Comparison of ENCODE assay signal across 20 mouse cellular contexts in the genomic region with DNA sequence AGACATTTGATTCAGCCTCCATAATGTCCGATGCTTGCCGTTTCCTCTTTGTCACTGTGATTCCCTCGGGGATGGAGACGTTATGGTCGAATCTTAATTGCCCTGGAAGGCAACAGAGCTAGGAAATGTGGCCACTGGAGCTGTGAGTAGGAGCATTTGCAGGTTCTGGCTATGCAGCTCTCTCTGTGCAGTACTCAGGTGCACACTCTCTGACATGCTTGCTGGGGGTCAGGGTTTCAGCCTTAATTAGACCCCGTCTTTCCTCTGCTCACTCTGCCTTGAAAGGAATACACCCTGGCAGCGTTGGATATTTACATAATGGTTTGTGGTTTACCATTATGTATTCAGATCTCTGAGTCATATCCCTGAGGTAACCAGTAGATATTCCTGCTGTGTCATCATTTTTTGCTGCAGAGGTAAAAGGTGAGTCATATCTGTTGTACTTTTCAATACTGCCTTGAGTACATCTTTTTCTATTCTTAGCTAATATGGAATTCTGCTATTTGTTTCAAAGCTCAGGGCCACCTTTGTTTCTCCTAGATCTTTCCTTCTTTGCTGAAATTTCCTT.
DNase-seq lines count a peak whose midpoint lies in the region; ATAC-seq and TF ChIP-seq lines count a peak whose summit lies in the region.
"Had no signal": no experiment of that assay in that cellular context is flagged by ENCODE, and none has a peak within 500 bp of the region (broad histone marks: within the 10 kb centered on the region; RNA-seq: fewer than 3 reads in every experiment).

No protein-coding gene starts in this region.

- WGBS in intestine, postnatal 0 days: 82% methylated on average over 7 of the region's 7 CpGs
- 86% methylated on average over 7 of the region's 7 CpGs for WGBS in intestine, embryonic 15.5 days
- 77% methylated on average over 7 of the region's 7 CpGs for WGBS in forebrain, postnatal 0 days
- WGBS in kidney, embryonic 16.5 days: 82% methylated on average over 7 of the region's 7 CpGs

- DNase-seq in 416B (ENCODE audit: low read depth): peak; percentile 87
- DNase-seq in ES-E14 (ENCODE audit: low read depth, low spot score): no peak
- no peak for DNase-seq in right cerebral cortex, adult 18-20 months
- no peak for DNase-seq in forebrain, postnatal 0 days
- DNase-seq: adrenal gland, postnatal 14 days; cerebellum, adult 18-20 months; cerebellum, postnatal 25 days; heart, adult 11 months; kidney, adult 8-10 months; kidney, postnatal 25 days; lung, embryonic 14.5 days; thymus, postnatal 36 days had no signal

- no peak for TF ChIP-seq CTCF in intestine, postnatal 0 days (IDR thresholded peaks at IDR 0.05; ENCODE audit: low read depth)
- TF ChIP-seq CTCF in forebrain, postnatal 0 days (IDR thresholded peaks at IDR 0.05; ENCODE audit: low read depth): no peak

- no peak overlapping the region for H3K27ac ChIP-seq in intestine, postnatal 0 days (ENCODE audit: low read depth, low read length)
- no peak overlapping the region for H3K27ac ChIP-seq in intestine, embryonic 15.5 days
- no peak overlapping the region for H3K27ac ChIP-seq in ES-E14 (ENCODE audit: insufficient read depth, low read depth, low read length, poor library complexity, severe bottlenecking)
- H3K27ac ChIP-seq in forebrain, postnatal 0 days (ENCODE audit: low read depth, low read length): no peak overlapping the region
- H3K27ac ChIP-seq in kidney, embryonic 16.5 days (ENCODE audit: low read length): no peak overlapping the region
- H3K27ac ChIP-seq: heart, embryonic 13.5 days; hindbrain, postnatal 0 days; liver, embryonic 12.5 days; macrophage had no signal

- H3K27me3 ChIP-seq in intestine, postnatal 0 days (replicated peaks; ENCODE audit: control insufficient read depth, insufficient read depth, low read length): no peaks in the 10 kb centered on the region
- H3K27me3 ChIP-seq in intestine, embryonic 15.5 days (replicated peaks): no peaks in the 10 kb centered on the region
- H3K27me3 ChIP-seq in forebrain, postnatal 0 days (ENCODE audit: insufficient read depth, low read length): no peaks in the 10 kb centered on the region
- H3K27me3 ChIP-seq in kidney, embryonic 16.5 days (ENCODE audit: insufficient read depth, low read length): no peaks in the 10 kb centered on the region
- H3K27me3 ChIP-seq: heart, embryonic 13.5 days; liver, embryonic 12.5 days had no signal

- no peak overlapping the region for H3K4me3 ChIP-seq in intestine, postnatal 0 days (ENCODE audit: low read depth, low read length)
- H3K4me3 ChIP-seq in intestine, embryonic 15.5 days (replicated peaks): no peak overlapping the region
- H3K4me3 ChIP-seq in ES-E14 (ENCODE audit: insufficient read depth in 1 of 2, low read depth in 1 of 2, low read length in 2 of 2, poor library complexity in 1 of 2, severe bottlenecking in 1 of 2): no peak overlapping the region
- no peak overlapping the region for H3K4me3 ChIP-seq in forebrain, postnatal 0 days (ENCODE audit: low read depth, low read length)
- H3K4me3 ChIP-seq in kidney, embryonic 16.5 days (ENCODE audit: low read length): no peak overlapping the region
- H3K4me3 ChIP-seq: heart, embryonic 13.5 days; liver, embryonic 12.5 days had no signal

- in situ Hi-C loops in ES-E14 (cut with MboI; ENCODE audit: low sequenced_read_pairs in 2 of 2, unreplicated experiment in 2 of 2): no loop called here

- no peak overlapping the region for H3K9ac ChIP-seq in intestine, postnatal 0 days (ENCODE audit: low read depth, low read length)
- H3K9ac ChIP-seq in intestine, embryonic 15.5 days: no peak overlapping the region
- H3K9ac ChIP-seq in ES-E14 (ENCODE audit: insufficient read depth, low read depth, low read length, poor library complexity, severe bottlenecking): no peak overlapping the region
- H3K9ac ChIP-seq in forebrain, postnatal 0 days: no peak overlapping the region
- H3K9ac ChIP-seq in kidney, embryonic 16.5 days (replicated peaks; ENCODE audit: low read length): no peak overlapping the region
- H3K9ac ChIP-seq: heart, embryonic 13.5 days; liver, embryonic 12.5 days; lung, embryonic 14.5 days had no signal

- no peaks in the 10 kb centered on the region for H3K4me1 ChIP-seq in intestine, postnatal 0 days (replicated peaks; ENCODE audit: control insufficient read depth, insufficient read depth, low read length)
- H3K4me1 ChIP-seq in intestine, embryonic 15.5 days (replicated peaks): no peaks in the 10 kb centered on the region
- no peaks in the 10 kb centered on the region for H3K4me1 ChIP-seq in ES-E14 (ENCODE audit: control insufficient read depth in 2 of 2, insufficient read depth in 2 of 2, low read length in 2 of 2, poor library complexity in 1 of 2)
- H3K4me1 ChIP-seq in forebrain, postnatal 0 days (ENCODE audit: insufficient read depth): no peaks in the 10 kb centered on the region
- no peaks in the 10 kb centered on the region for H3K4me1 ChIP-seq in kidney, embryonic 16.5 days (ENCODE audit: insufficient read depth, low read length)
- H3K4me1 ChIP-seq: liver, embryonic 12.5 days had no signal

- H3K9me3 ChIP-seq in intestine, postnatal 0 days (ENCODE audit: control insufficient read depth): no peaks in the 10 kb centered on the region
- H3K9me3 ChIP-seq in intestine, embryonic 15.5 days: no peaks in the 10 kb centered on the region
- no peaks in the 10 kb centered on the region for H3K9me3 ChIP-seq in ES-E14 (ENCODE audit: control insufficient read depth, insufficient read depth, low read depth, low read length)
- no peaks in the 10 kb centered on the region for H3K9me3 ChIP-seq in forebrain, postnatal 0 days (ENCODE audit: low read length)
- H3K9me3 ChIP-seq in kidney, embryonic 16.5 days (ENCODE audit: low read length): no peaks in the 10 kb centered on the region
- H3K9me3 ChIP-seq: heart, embryonic 13.5 days; liver, embryonic 12.5 days had no signal

- peak; percentile 84 for ATAC-seq in intestine, postnatal 0 days
- no peak for ATAC-seq in intestine, embryonic 15.5 days
- ATAC-seq in granulocyte monocyte progenitor cell, adult 5-6 weeks (replicated peaks; ENCODE audit: poor library complexity, severe bottlenecking): peak; percentile 32
- ATAC-seq in forebrain, postnatal 0 days: no peak
- no peak for ATAC-seq in kidney, embryonic 16.5 days (ENCODE audit: low FRiP score, low TSS enrichment)
- ATAC-seq: hindbrain, postnatal 0 days; liver, embryonic 12.5 days had no signal

- H3K4me2 ChIP-seq in intestine, postnatal 0 days (replicated peaks; ENCODE audit: low read depth): no peak overlapping the region; the same call in 1 of the 2 replicates
- no peak overlapping the region for H3K4me2 ChIP-seq in intestine, embryonic 15.5 days (replicated peaks)
- no peak overlapping the region for H3K4me2 ChIP-seq in forebrain, postnatal 0 days (ENCODE audit: low read depth)
- H3K4me2 ChIP-seq in kidney, embryonic 16.5 days (replicated peaks; ENCODE audit: low read depth, low read length): no peak overlapping the region
- H3K4me2 ChIP-seq: heart, embryonic 13.5 days; liver, embryonic 12.5 days; lung, embryonic 14.5 days had no signal

- H3K36me3 ChIP-seq in intestine, postnatal 0 days (ENCODE audit: control insufficient read depth, insufficient read depth): no peaks in the 10 kb centered on the region
- H3K36me3 ChIP-seq in intestine, embryonic 15.5 days: no peaks in the 10 kb centered on the region
- H3K36me3 ChIP-seq in ES-E14 (ENCODE audit: control insufficient read depth, insufficient read depth, low read length, poor library complexity, severe bottlenecking): no peaks in the 10 kb centered on the region
- H3K36me3 ChIP-seq in forebrain, postnatal 0 days (ENCODE audit: insufficient read depth): no peaks in the 10 kb centered on the region
- no peaks in the 10 kb centered on the region for H3K36me3 ChIP-seq in kidney, embryonic 16.5 days (ENCODE audit: insufficient read depth, low read length)
- H3K36me3 ChIP-seq: heart, embryonic 13.5 days had no signal

TF ChIP-seq in ES-E14, 5 proteins besides CTCF, POLR2A, EP300 and RAD21:
- TF ChIP-seq MAFK (IDR thresholded peaks at IDR 0.05; ENCODE audit: insufficient read depth, low read depth, low read length) (peak; percentile 59; the same call in 1 of the 2 replicates), ZNF384 (IDR thresholded peaks at IDR 0.05; ENCODE audit: low read depth, low read length) (no peak)

Comparison
In these comparisons a context has a peak if more than half of its experiments do, and no peak if none do; other contexts are left out.
1. ATAC-seq: peak in intestine, postnatal 0 days (single experiment) and granulocyte monocyte progenitor cell, adult 5-6 weeks (single experiment); none in intestine, embryonic 15.5 days (single experiment), forebrain, postnatal 0 days (single experiment) and kidney, embryonic 16.5 days (single experiment).